Mouse (Mus musculus) forebrain, embryonic 12.5 days (tissue): Measurements from ENCODE around the gene Wdr43. TPM values are rescaled to one million over a fixed set of nuclear protein-coding genes. Genes with fewer than 3 reads are reported as not detected.
"Not testable (repeated sequence)": the region's sequence is repeated elsewhere in the genome, so short reads cannot be mapped to it uniquely, and the experiment has no call there.

ENCODE experiments used
- ATAC-seq: fragments of 200-750 bp; cut with Nextera tagmentation; 2 replicates; pipeline ENCODE4 v1.8.0; 2017; ENCODE audit warnings: moderate TSS enrichment; ENCODE audit not compliant: low FRiP score
- H3K27ac ChIP-seq: fragments of 300-500 bp; sonication (generic); 2 replicates; pipeline ENCODE4 v1.5.1; 2016; ENCODE audit warnings: mild to moderate bottlenecking
- H3K27me3 ChIP-seq: fragments of 300-500 bp; sonication (generic); 2 replicates; pipeline ENCODE4 v1.6.1; 2016; ENCODE audit warnings: mild to moderate bottlenecking
- H3K36me3 ChIP-seq: fragments of 300-500 bp; sonication (generic); replicated peaks from 2 replicates; pipeline ENCODE4 v1.6.1; 2016; ENCODE audit warnings: mild to moderate bottlenecking
- H3K4me1 ChIP-seq: fragments of 300-500 bp; sonication (generic); 2 replicates; pipeline ENCODE4 v1.6.1; 2016
- H3K4me2 ChIP-seq: fragments of 300-500 bp; sonication (generic); 2 replicates; pipeline ENCODE4 v1.6.1; 2016; ENCODE audit warnings: mild to moderate bottlenecking, moderate library complexity
- H3K4me3 ChIP-seq: fragments of 300-500 bp; sonication (generic); replicated peaks from 2 replicates; pipeline ENCODE4 v1.5.1; 2016; ENCODE audit warnings: mild to moderate bottlenecking
- H3K9ac ChIP-seq: fragments of 300-500 bp; sonication (generic); 2 replicates; pipeline ENCODE4 v1.6.1; 2016; ENCODE audit warnings: mild to moderate bottlenecking
- H3K9me3 ChIP-seq: fragments of 300-500 bp; sonication (generic); 2 replicates; pipeline ENCODE4 v1.6.1; 2016
- WGBS: fragments of 180-500 bp; shearing (Covaris S2); methylation state at CpG from one replicate; pipeline ENCODE4 v1.1.7; 2016; 5-methylcytosine and 5-hydroxymethylcytosine counted together
- polyA plus RNA-seq: library from polyadenylated mRNA; unstranded; fragments of >200 nt; fragmentation: Nextera tagmentation; extraction: Ambion mirVana; gene quantifications from 2 replicates; pipeline ENCODE4 v1.2.1, GENCODE M21; 2016

Gene Wdr43
- polyA plus RNA-seq, 1 experiment from 2014 or later = 79.9 TPM

GRCm38 (mm10) chr17:71639056-71639455 is 23.4 kb downstream of the Wdr43 start:
- not testable (repeated sequence) for H3K9ac ChIP-seq, ATAC-seq, H3K4me2 ChIP-seq, H3K27ac ChIP-seq, H3K9me3 ChIP-seq, H3K4me3 ChIP-seq, H3K27me3 ChIP-seq, H3K4me1 ChIP-seq
- 88% methylated on average over 5 of the region's 5 CpGs for WGBS
- H3K36me3 ChIP-seq = peaks cover 85% of the 10 kb centered on the region

- no peaks in the 10 kb centered on the region for H3K4me1 ChIP-seq
These were observed 24.9 kb downstream of the Wdr43 start for GRCm38 (mm10) chr17:71640421-71641085.

GRCm38 (mm10) chr17:71642190-71642589 is 26.5 kb downstream of the Wdr43 start:
- Histone ChIP-seq H3K4me3 (no peak overlapping the region), H3K27me3 (no peaks in the 10 kb centered on the region), H3K9me3 (no peaks in the 10 kb centered on the region), H3K9ac (no peak overlapping the region), H3K27ac (no peak overlapping the region), H3K4me1 (no peaks in the 10 kb centered on the region), H3K4me2 (no peak overlapping the region), H3K36me3 (peaks cover 81% of the 10 kb centered on the region)
- WGBS = 89% methylated on average over 3 of the region's 3 CpGs
- ATAC-seq = no peak

More at GRCm38 (mm10) chr17:71640421-71641085, 24.9 kb downstream of the Wdr43 start:
- 93% methylated on average over 9 of the region's 9 CpGs for WGBS
- Histone ChIP-seq H3K9me3 (no peaks in the 10 kb centered on the region), H3K36me3 (peaks cover 82% of the 10 kb centered on the region), H3K4me3 (no peak overlapping the region), H3K27me3 (no peaks in the 10 kb centered on the region), H3K27ac (no peak overlapping the region), H3K4me2 (no peak overlapping the region), H3K9ac (no peak overlapping the region)
- no peak for ATAC-seq

GRCm38 (mm10) chr17:71650011-71650410 is 34.3 kb downstream of the Wdr43 start:
- no peak overlapping the region for H3K4me3 ChIP-seq
- no peak overlapping the region for H3K9ac ChIP-seq
- no peaks in the 10 kb centered on the region for H3K4me1 ChIP-seq
- H3K36me3 ChIP-seq = peaks cover 72% of the 10 kb centered on the region
- no peak overlapping the region for H3K27ac ChIP-seq
- H3K4me2 ChIP-seq = no peak overlapping the region
- no peak for ATAC-seq
- H3K27me3 ChIP-seq = no peaks in the 10 kb centered on the region
- WGBS = 91% methylated on average over 9 of the region's 9 CpGs
- no peaks in the 10 kb centered on the region for H3K9me3 ChIP-seq

GRCm38 (mm10) chr17:71652495-71652894 is 36.8 kb downstream of the Wdr43 start:
- Histone ChIP-seq H3K4me2 (no peak overlapping the region), H3K9me3 (no peaks in the 10 kb centered on the region), H3K27me3 (no peaks in the 10 kb centered on the region), H3K9ac (no peak overlapping the region), H3K36me3 (peaks cover 69% of the 10 kb centered on the region), H3K27ac (no peak overlapping the region), H3K4me1 (no peaks in the 10 kb centered on the region), H3K4me3 (no peak overlapping the region)
- WGBS = 93% methylated on average over 2 of the region's 2 CpGs
- ATAC-seq = no peak

- 81% methylated on average over 5 of the region's 5 CpGs for WGBS
- Histone ChIP-seq H3K9me3 (no peaks in the 10 kb centered on the region), H3K27ac (no peak overlapping the region), H3K9ac (no peak overlapping the region), H3K27me3 (no peaks in the 10 kb centered on the region), H3K4me2 (no peak overlapping the region), H3K36me3 (peaks cover 73% of the 10 kb centered on the region), H3K4me3 (no peak overlapping the region), H3K4me1 (no peaks in the 10 kb centered on the region)
- ATAC-seq = no peak
These were observed 37.2 kb downstream of the Wdr43 start for GRCm38 (mm10) chr17:71652934-71653333.

GRCm38 (mm10) chr17:71657521-71657920 is 41.8 kb downstream of the Wdr43 start:
- Histone ChIP-seq H3K27ac (no peak overlapping the region), H3K4me1 (peaks cover 4% of the 10 kb centered on the region; the same call in 1 of the 2 replicates), H3K36me3 (peaks cover 42% of the 10 kb centered on the region), H3K4me3 (no peak overlapping the region), H3K27me3 (no peaks in the 10 kb centered on the region), H3K9me3 (no peaks in the 10 kb centered on the region), H3K4me2 (no peak overlapping the region), H3K9ac (no peak overlapping the region)
- no peak for ATAC-seq
- 83% methylated on average over 4 of the region's 4 CpGs for WGBS

GRCm38 (mm10) chr17:71658666-71659065 is 43.0 kb downstream of the Wdr43 start:
- no peaks in the 10 kb centered on the region for H3K9me3 ChIP-seq
- H3K4me1 ChIP-seq = peaks cover 7% of the 10 kb centered on the region
- peaks cover 32% of the 10 kb centered on the region for H3K36me3 ChIP-seq
- 89% methylated on average over 10 of the region's 10 CpGs for WGBS
- no peaks in the 10 kb centered on the region for H3K27me3 ChIP-seq
- no peak overlapping the region for H3K9ac ChIP-seq
- H3K4me3 ChIP-seq = no peak overlapping the region
- H3K27ac ChIP-seq = no peak overlapping the region
- no peak for ATAC-seq
- no peak overlapping the region for H3K4me2 ChIP-seq

GRCm38 (mm10) chr17:71660390-71660789 is 44.7 kb downstream of the Wdr43 start:
- Histone ChIP-seq H3K4me2 (no peak overlapping the region), H3K9ac (no peak overlapping the region), H3K4me3 (no peak overlapping the region), H3K4me1 (peaks cover 7% of the 10 kb centered on the region), H3K27me3 (no peaks in the 10 kb centered on the region), H3K27ac (no peak overlapping the region), H3K9me3 (no peaks in the 10 kb centered on the region), H3K36me3 (peaks cover 26% of the 10 kb centered on the region)
- WGBS = 61% methylated on average over 1 of the region's 1 CpGs
- ATAC-seq = no peak

GRCm38 (mm10) chr17:71662751-71663250 is 47.1 kb downstream of the Wdr43 start:
- H3K9me3 ChIP-seq = no peaks in the 10 kb centered on the region
- H3K4me2 ChIP-seq = peak overlapping the region; percentile 82
- H3K27me3 ChIP-seq = no peaks in the 10 kb centered on the region
- H3K4me1 ChIP-seq = peaks cover 7% of the 10 kb centered on the region
- peaks cover 8% of the 10 kb centered on the region for H3K36me3 ChIP-seq
- 11% methylated on average over 21 of the region's 21 CpGs for WGBS
- H3K9ac ChIP-seq = peak overlapping the region; percentile 50
- H3K4me3 ChIP-seq = peak overlapping the region; percentile 38
- no peak overlapping the region for H3K27ac ChIP-seq
- ATAC-seq = peak; percentile 82

GRCm38 (mm10) chr17:71663491-71663890 is 47.8 kb downstream of the Wdr43 start:
- 89% methylated on average over 6 of the region's 6 CpGs for WGBS
- Histone ChIP-seq H3K36me3 (peaks cover 4% of the 10 kb centered on the region; the same call in 1 of the 2 replicates), H3K9me3 (no peaks in the 10 kb centered on the region), H3K4me1 (peaks cover 7% of the 10 kb centered on the region), H3K4me3 (no peak overlapping the region), H3K9ac (no peak overlapping the region), H3K27me3 (no peaks in the 10 kb centered on the region), H3K4me2 (no peak overlapping the region), H3K27ac (no peak overlapping the region)
- no peak for ATAC-seq

- Histone ChIP-seq H3K4me3 (no peak overlapping the region), H3K27ac (no peak overlapping the region), H3K9ac (no peak overlapping the region), H3K36me3 (no peaks in the 10 kb centered on the region), H3K9me3 (no peaks in the 10 kb centered on the region), H3K27me3 (no peaks in the 10 kb centered on the region), H3K4me1 (peaks cover 7% of the 10 kb centered on the region), H3K4me2 (no peak overlapping the region)
- 100% methylated on average over 1 of the region's 1 CpGs for WGBS
- ATAC-seq = no peak
These were observed 48.5 kb downstream of the Wdr43 start for GRCm38 (mm10) chr17:71664172-71664571.

GRCm38 (mm10) chr17:71665201-71665600 is 49.5 kb downstream of the Wdr43 start:
- no peak for ATAC-seq
- WGBS = 92% methylated on average over 4 of the region's 4 CpGs
- Histone ChIP-seq H3K27ac (no peak overlapping the region), H3K4me1 (peaks cover 7% of the 10 kb centered on the region), H3K9me3 (no peaks in the 10 kb centered on the region), H3K4me2 (no peak overlapping the region), H3K9ac (no peak overlapping the region), H3K27me3 (no peaks in the 10 kb centered on the region), H3K4me3 (no peak overlapping the region), H3K36me3 (no peaks in the 10 kb centered on the region)
